Mouse (Mus musculus): ENCODE data around the gene Prmt9. TPM values are rescaled to one million over a fixed set of nuclear protein-coding genes. Genes with fewer than 3 reads are reported as not detected.

Gene Prmt9
- polyA plus RNA-seq (2015; fragmentation: Nextera tagmentation; extraction: Ambion mirVana), result 17.2 and 18.5 TPM in 2 replicates

- WGBS, result 3% methylated on average over 42 of the region's 42 CpGs
- ATAC-seq (ENCODE audit: insufficient read depth, low FRiP score, low read depth), result peak; percentile 96
- H3K4me2 ChIP-seq, result peak within 1 kb of the TSS; percentile 67
- H3K9ac ChIP-seq, result peak within 1 kb of the TSS; percentile 88
- no peaks in the 10 kb centered on the region for H3K27me3 ChIP-seq (replicated peaks)
- peak within 1 kb of the TSS; percentile 76 for H3K4me3 ChIP-seq (replicated peaks)
- H3K4me1 ChIP-seq, result no peaks in the 10 kb centered on the region
- H3K27ac ChIP-seq, result peak within 1 kb of the TSS; percentile 91
- no peaks in the 10 kb centered on the region for H3K9me3 ChIP-seq
- H3K36me3 ChIP-seq, result peaks cover 19% of the 10 kb centered on the region
Measured at GRCm38 (mm10) chr8:77549121-77549706, at the start of gene Prmt9. Gene Prmt9, plus strand, starts transcription at chr8:77549397.

GRCm38 (mm10) chr8:77500264-77500663, 48.9 kb upstream of the Prmt9 start:
- Histone ChIP-seq H3K27ac (no peak overlapping the region), H3K9me3 (no peaks in the 10 kb centered on the region), H3K4me2 (no peak overlapping the region), H3K9ac (no peak overlapping the region), H3K4me3 (replicated peaks) (no peak overlapping the region), H3K27me3 (replicated peaks) (no peaks in the 10 kb centered on the region), H3K36me3 (no peaks in the 10 kb centered on the region), H3K4me1 (peaks cover 9% of the 10 kb centered on the region; the same call in 1 of the 2 replicates)
- ATAC-seq (ENCODE audit: insufficient read depth, low FRiP score, low read depth), result no peak
- WGBS, result 84% methylated on average over 3 of the region's 3 CpGs

- Histone ChIP-seq H3K4me1 (peaks cover 7% of the 10 kb centered on the region; the same call in 1 of the 2 replicates), H3K36me3 (no peaks in the 10 kb centered on the region), H3K9me3 (no peaks in the 10 kb centered on the region), H3K27me3 (replicated peaks) (no peaks in the 10 kb centered on the region), H3K9ac (no peak overlapping the region), H3K4me3 (replicated peaks) (no peak overlapping the region), H3K27ac (no peak overlapping the region), H3K4me2 (no peak overlapping the region)
- 82% methylated on average over 8 of the region's 8 CpGs for WGBS
- ATAC-seq (ENCODE audit: insufficient read depth, low FRiP score, low read depth), result no peak
Measured at GRCm38 (mm10) chr8:77501131-77501530, 48.1 kb upstream of the Prmt9 start.

- Histone ChIP-seq H3K9ac (no peak overlapping the region), H3K9me3 (no peaks in the 10 kb centered on the region), H3K4me1 (no peaks in the 10 kb centered on the region), H3K27me3 (replicated peaks) (no peaks in the 10 kb centered on the region), H3K4me2 (no peak overlapping the region), H3K27ac (no peak overlapping the region), H3K36me3 (no peaks in the 10 kb centered on the region), H3K4me3 (replicated peaks) (no peak overlapping the region)
- 88% methylated on average over 6 of the region's 6 CpGs for WGBS
- ATAC-seq (ENCODE audit: insufficient read depth, low FRiP score, low read depth), result no peak
Measured at GRCm38 (mm10) chr8:77502547-77502946, 46.6 kb upstream of the Prmt9 start.

GRCm38 (mm10) chr8:77506539-77506938, 42.7 kb upstream of the Prmt9 start:
- H3K9me3 ChIP-seq, result no peaks in the 10 kb centered on the region
- H3K4me3 ChIP-seq (replicated peaks), result no peak overlapping the region
- WGBS, result 65% methylated on average over 7 of the region's 7 CpGs
- H3K4me2 ChIP-seq, result no peak overlapping the region
- H3K36me3 ChIP-seq, result no peaks in the 10 kb centered on the region
- H3K4me1 ChIP-seq, result no peaks in the 10 kb centered on the region
- no peak overlapping the region for H3K9ac ChIP-seq
- no peaks in the 10 kb centered on the region for H3K27me3 ChIP-seq (replicated peaks)
- no peak overlapping the region for H3K27ac ChIP-seq
- no peak for ATAC-seq (ENCODE audit: insufficient read depth, low FRiP score, low read depth)

GRCm38 (mm10) chr8:77507510-77508035, 41.6 kb upstream of the Prmt9 start:
- 68% methylated on average over 10 of the region's 10 CpGs for WGBS
- Histone ChIP-seq H3K27me3 (replicated peaks) (no peaks in the 10 kb centered on the region), H3K4me1 (peaks cover 7% of the 10 kb centered on the region), H3K9me3 (no peaks in the 10 kb centered on the region), H3K4me2 (no peak overlapping the region), H3K27ac (no peak overlapping the region), H3K4me3 (replicated peaks) (no peak overlapping the region), H3K9ac (no peak overlapping the region), H3K36me3 (no peaks in the 10 kb centered on the region)
- ATAC-seq (ENCODE audit: insufficient read depth, low FRiP score, low read depth), result no peak

GRCm38 (mm10) chr8:77509044-77509443, 40.2 kb upstream of the Prmt9 start:
- H3K9ac ChIP-seq, result no peak overlapping the region
- no peak overlapping the region for H3K4me3 ChIP-seq (replicated peaks)
- peaks cover 11% of the 10 kb centered on the region for H3K4me1 ChIP-seq
- H3K36me3 ChIP-seq, result no peaks in the 10 kb centered on the region
- no peak overlapping the region for H3K27ac ChIP-seq
- H3K4me2 ChIP-seq, result no peak overlapping the region
- 74% methylated on average over 7 of the region's 7 CpGs for WGBS
- H3K9me3 ChIP-seq, result no peaks in the 10 kb centered on the region
- ATAC-seq (ENCODE audit: insufficient read depth, low FRiP score, low read depth), result no peak
- no peaks in the 10 kb centered on the region for H3K27me3 ChIP-seq (replicated peaks)

- Histone ChIP-seq H3K4me3 (replicated peaks) (no peak overlapping the region), H3K27me3 (replicated peaks) (no peaks in the 10 kb centered on the region), H3K9me3 (no peaks in the 10 kb centered on the region), H3K4me1 (peaks cover 11% of the 10 kb centered on the region), H3K4me2 (no peak overlapping the region), H3K36me3 (no peaks in the 10 kb centered on the region), H3K9ac (no peak overlapping the region), H3K27ac (no peak overlapping the region)
- WGBS, result 63% methylated on average over 3 of the region's 3 CpGs
- no peak for ATAC-seq (ENCODE audit: insufficient read depth, low FRiP score, low read depth)
Measured at GRCm38 (mm10) chr8:77510426-77510825, 38.8 kb upstream of the Prmt9 start.

GRCm38 (mm10) chr8:77511750-77512493, 37.3 kb upstream of the Prmt9 start:
- H3K4me2 ChIP-seq, result no peak overlapping the region
- no peaks in the 10 kb centered on the region for H3K36me3 ChIP-seq
- peaks cover 23% of the 10 kb centered on the region for H3K4me1 ChIP-seq
- H3K4me3 ChIP-seq (replicated peaks), result no peak overlapping the region
- no peaks in the 10 kb centered on the region for H3K27me3 ChIP-seq (replicated peaks)
- no peak overlapping the region for H3K9ac ChIP-seq
- no peak overlapping the region for H3K27ac ChIP-seq
- no peaks in the 10 kb centered on the region for H3K9me3 ChIP-seq
- WGBS, result 78% methylated on average over 13 of the region's 13 CpGs
- ATAC-seq (ENCODE audit: insufficient read depth, low FRiP score, low read depth), result no peak

GRCm38 (mm10) chr8:77515201-77515600, 34.0 kb upstream of the Prmt9 start:
- 89% methylated on average over 8 of the region's 8 CpGs for WGBS
- no peaks in the 10 kb centered on the region for H3K9me3 ChIP-seq
- no peak overlapping the region for H3K4me2 ChIP-seq

GRCm38 (mm10) chr8:77515786-77516185, 33.4 kb upstream of the Prmt9 start:
- Histone ChIP-seq H3K36me3 (no peaks in the 10 kb centered on the region), H3K9ac (no peak overlapping the region; the same call in 1 of the 2 replicates), H3K9me3 (no peaks in the 10 kb centered on the region), H3K4me1 (peaks cover 27% of the 10 kb centered on the region), H3K4me3 (replicated peaks) (peak overlapping the region; percentile 89), H3K27me3 (replicated peaks) (no peaks in the 10 kb centered on the region), H3K4me2 (peak overlapping the region; percentile 66), H3K27ac (no peak overlapping the region)
- ATAC-seq (ENCODE audit: insufficient read depth, low FRiP score, low read depth), result no peak
- 68% methylated on average over 8 of the region's 8 CpGs for WGBS

More at GRCm38 (mm10) chr8:77515201-77515600, 34.0 kb upstream of the Prmt9 start:
- no peaks in the 10 kb centered on the region for H3K36me3 ChIP-seq
- H3K4me1 ChIP-seq, result peaks cover 27% of the 10 kb centered on the region
- H3K27me3 ChIP-seq (replicated peaks), result no peaks in the 10 kb centered on the region
- no peak overlapping the region for H3K4me3 ChIP-seq (replicated peaks)
- no peak overlapping the region for H3K27ac ChIP-seq
- H3K9ac ChIP-seq, result no peak overlapping the region
- no peak for ATAC-seq (ENCODE audit: insufficient read depth, low FRiP score, low read depth)

- peak overlapping the region; percentile 66 for H3K4me2 ChIP-seq
- H3K27me3 ChIP-seq (replicated peaks), result no peaks in the 10 kb centered on the region
- no peak for ATAC-seq (ENCODE audit: insufficient read depth, low FRiP score, low read depth)
- H3K9ac ChIP-seq, result peak overlapping the region; percentile 83; the same call in 1 of the 2 replicates
- H3K4me3 ChIP-seq (replicated peaks), result peak overlapping the region; percentile 89
- 3% methylated on average over 10 of the region's 10 CpGs for whole genome bisulfite sequencing
- no peak overlapping the region; the same call in 1 of the 2 replicates for H3K27ac ChIP-seq
- peaks cover 26% of the 10 kb centered on the region for H3K4me1 ChIP-seq
- no peaks in the 10 kb centered on the region for H3K9me3 ChIP-seq
- H3K36me3 ChIP-seq, result no peaks in the 10 kb centered on the region
Measured at GRCm38 (mm10) chr8:77516845-77517244, 32.4 kb upstream of the Prmt9 start.

Measured in stomach, embryonic 15.5 days (tissue).